Mouse (Mus musculus) hindbrain, embryonic 16.5 days (tissue): Measurements from ENCODE around the gene Snx5. TPM values are rescaled to one million over a fixed set of nuclear protein-coding genes. Genes with fewer than 3 reads are reported as not detected.

Experiments
- ATAC-seq: fragments of 200-750 bp; cut with Nextera tagmentation; 2 replicates; pipeline ENCODE4 v1.8.0; 2017; ENCODE audit warnings: moderate TSS enrichment, moderate library complexity
- H3K27ac ChIP-seq: fragments of 300-500 bp; sonication (generic); 2 replicates; pipeline ENCODE4 v1.5.1; 2014; ENCODE audit warnings: low read depth, mild to moderate bottlenecking, control low read depth, low read length, moderate library complexity
- H3K27me3 ChIP-seq: fragments of 300-500 bp; sonication (generic); replicated peaks from 2 replicates; pipeline ENCODE4 v1.6.1; 2014; ENCODE audit warnings: low read length; ENCODE audit not compliant: control insufficient read depth, insufficient read depth
- H3K36me3 ChIP-seq: fragments of 300-500 bp; sonication (generic); 2 replicates; pipeline ENCODE4 v1.6.1; 2014; ENCODE audit warnings: mild to moderate bottlenecking, low read length, moderate library complexity, mixed read lengths; ENCODE audit not compliant: control insufficient read depth, insufficient read depth
- H3K4me1 ChIP-seq: fragments of 300-500 bp; sonication (generic); 2 replicates; pipeline ENCODE4 v1.6.1; 2014; ENCODE audit warnings: low read depth, low read length; ENCODE audit not compliant: control insufficient read depth, insufficient read depth
- H3K4me2 ChIP-seq: fragments of 300-500 bp; sonication (generic); 2 replicates; pipeline ENCODE4 v1.6.1; 2014; ENCODE audit warnings: mild to moderate bottlenecking, low read length, control low read depth, moderate library complexity
- H3K4me3 ChIP-seq: fragments of 300-500 bp; sonication (generic); 2 replicates; pipeline ENCODE4 v1.5.1; 2014; ENCODE audit warnings: mild to moderate bottlenecking, low read length, control low read depth, moderate library complexity
- H3K9ac ChIP-seq: fragments of 300-500 bp; sonication (generic); 2 replicates; pipeline ENCODE4 v1.6.1; 2014; ENCODE audit warnings: low read depth, mild to moderate bottlenecking, control low read depth, low read length, moderate library complexity
- H3K9me3 ChIP-seq: fragments of 300-500 bp; sonication (generic); 2 replicates; pipeline ENCODE4 v1.6.1; 2014; ENCODE audit warnings: mild to moderate bottlenecking, low read length, moderate library complexity; ENCODE audit not compliant: control insufficient read depth
- WGBS: fragments of 180-500 bp; shearing (Covaris S2); extraction: QIAGEN DNeasy Blood & Tissue Kit; methylation state at CpG from one replicate; pipeline ENCODE4 v1.1.7; 2014; 5-methylcytosine and 5-hydroxymethylcytosine counted together
- polyA plus RNA-seq: library from polyadenylated mRNA; unstranded; fragments of >200 nt; fragmentation: Nextera tagmentation; extraction: Ambion mirVana; gene quantifications from 2 replicates; pipeline ENCODE4 v1.2.1, GENCODE M21; 2015

The Snx5 gene
- polyA plus RNA-seq, 1 experiment from 2014 or later: 68.0 TPM

DNA sequence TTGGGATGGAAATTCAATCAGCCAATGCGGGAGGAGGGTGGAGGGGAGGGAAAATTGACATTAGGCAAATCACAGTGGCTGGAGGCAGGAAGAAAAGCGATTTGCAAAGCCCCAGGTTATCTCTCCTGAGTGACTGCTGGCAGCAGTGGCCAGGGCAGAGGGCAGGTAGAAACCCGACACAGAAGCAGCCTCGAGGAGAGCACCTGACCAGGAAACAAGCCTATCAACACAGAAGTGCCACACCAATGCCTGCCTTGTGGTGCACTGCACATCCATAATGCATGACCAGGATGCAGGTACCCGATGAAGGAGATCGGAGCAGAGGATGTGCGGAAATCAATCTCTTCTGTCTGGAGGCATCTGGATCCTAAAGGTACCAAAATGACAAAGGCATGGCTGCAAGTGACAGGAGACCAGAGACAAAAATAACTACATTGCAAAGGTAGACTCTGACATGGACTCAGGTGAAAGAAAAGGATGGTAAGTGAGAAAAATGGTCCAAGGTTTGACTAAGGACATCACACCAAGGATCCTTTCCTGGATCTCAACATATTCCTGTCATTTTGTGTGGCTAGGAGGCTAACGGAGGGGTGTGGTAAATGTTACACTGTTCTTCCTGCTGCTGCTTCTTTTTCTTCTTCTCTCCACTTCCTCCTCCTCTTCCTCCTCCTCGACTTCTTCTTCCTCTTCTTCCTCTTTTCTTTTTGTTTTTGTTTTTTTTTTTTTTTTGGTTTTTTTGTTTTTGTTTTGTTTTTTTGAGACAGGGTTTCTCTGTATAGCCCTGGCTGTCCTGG is 33.7 kb downstream of the Snx5 start:
- no peak for ATAC-seq
- no peaks in the 10 kb centered on the region for H3K4me1 ChIP-seq
- H3K9me3 ChIP-seq: no peaks in the 10 kb centered on the region
- no peak overlapping the region for H3K9ac ChIP-seq
- H3K27ac ChIP-seq: no peak overlapping the region
- no peak overlapping the region for H3K4me3 ChIP-seq
- 67% methylated on average over 9 of the region's 9 CpGs for WGBS
- no peak overlapping the region for H3K4me2 ChIP-seq
- H3K27me3 ChIP-seq: no peaks in the 10 kb centered on the region
- H3K36me3 ChIP-seq: no peaks in the 10 kb centered on the region

DNA sequence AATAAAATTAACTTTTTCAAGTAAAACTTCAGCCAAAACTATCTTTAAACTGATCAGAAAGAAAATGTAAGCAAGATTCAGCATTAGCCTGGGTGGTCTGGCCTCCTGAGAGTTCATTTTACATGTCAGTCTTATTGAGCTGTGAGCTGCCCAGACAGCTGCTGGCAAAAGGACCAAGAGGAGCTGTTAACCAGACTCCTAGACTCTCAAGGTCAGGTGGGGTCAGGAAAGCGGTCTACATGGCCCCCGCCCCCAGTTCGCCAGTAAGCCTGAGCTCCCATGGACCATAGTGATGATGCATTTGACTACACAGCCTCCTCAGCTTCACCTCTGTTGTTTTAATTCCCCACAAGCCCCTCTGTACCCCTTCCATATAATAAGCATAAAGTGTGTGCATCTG is 34.9 kb downstream of the Snx5 start:
- no peak overlapping the region for H3K9ac ChIP-seq
- H3K27ac ChIP-seq: no peak overlapping the region
- H3K27me3 ChIP-seq: no peaks in the 10 kb centered on the region
- no peak overlapping the region for H3K4me2 ChIP-seq
- no peaks in the 10 kb centered on the region for H3K36me3 ChIP-seq
- no peaks in the 10 kb centered on the region for H3K9me3 ChIP-seq
- ATAC-seq: no peak
- H3K4me3 ChIP-seq: no peak overlapping the region
- WGBS: 56% methylated on average over 3 of the region's 3 CpGs
- H3K4me1 ChIP-seq: no peaks in the 10 kb centered on the region

DNA sequence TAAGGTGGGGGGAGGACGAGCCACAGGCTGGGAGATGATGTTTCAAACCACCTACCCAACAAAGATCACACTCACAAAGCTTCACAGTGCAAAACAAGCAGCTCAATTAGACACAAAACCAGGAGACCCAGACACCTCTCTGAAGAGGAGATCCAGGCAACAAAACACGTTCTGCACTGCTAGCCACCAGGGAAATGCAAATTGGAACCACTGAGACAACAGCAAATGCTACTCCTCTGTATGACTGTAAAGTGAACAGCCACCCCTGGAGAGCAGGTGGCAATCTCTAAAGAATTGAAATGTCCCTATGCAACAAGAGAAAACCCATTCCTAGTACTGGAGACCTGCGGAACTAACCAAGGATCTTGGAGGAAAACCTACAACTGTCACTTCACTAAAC is 37.2 kb downstream of the Snx5 start:
- H3K9ac ChIP-seq: no peak overlapping the region
- H3K4me2 ChIP-seq: no peak overlapping the region
- no peaks in the 10 kb centered on the region for H3K27me3 ChIP-seq
- 61% methylated on average over 3 of the region's 3 CpGs for WGBS
- no peak overlapping the region for H3K4me3 ChIP-seq
- H3K4me1 ChIP-seq: no peaks in the 10 kb centered on the region
- no peak overlapping the region for H3K27ac ChIP-seq
- no peak for ATAC-seq
- no peaks in the 10 kb centered on the region for H3K9me3 ChIP-seq
- H3K36me3 ChIP-seq: no peaks in the 10 kb centered on the region

GRCm38 (mm10) chr2:144231115-144231514 is 39.6 kb downstream of the Snx5 start:
- 81% methylated on average over 5 of the region's 5 CpGs for WGBS

DNA sequence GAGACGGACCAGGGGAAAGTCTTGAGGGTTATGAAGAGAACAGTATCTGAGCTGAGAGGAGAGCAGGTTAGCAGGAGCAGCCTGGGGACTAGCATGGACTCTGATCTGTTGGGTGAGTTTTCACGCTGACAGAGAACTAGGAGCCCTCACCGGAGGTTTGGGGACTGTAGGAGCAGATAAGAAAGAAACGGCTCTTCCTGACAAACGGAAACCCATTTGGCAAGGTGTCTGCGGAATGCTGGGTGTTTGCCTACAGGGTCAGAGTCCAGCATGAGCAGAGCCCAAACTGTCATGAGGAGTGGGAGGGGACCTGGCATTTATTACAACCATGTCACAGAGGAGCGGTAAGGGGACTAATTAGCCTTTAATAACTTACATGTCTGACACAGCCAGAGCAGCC is 40.2 kb downstream of the Snx5 start:
- Histone ChIP-seq H3K9me3 (no peaks in the 10 kb centered on the region), H3K4me2 (no peak overlapping the region), H3K9ac (no peak overlapping the region), H3K4me3 (no peak overlapping the region), H3K27me3 (no peaks in the 10 kb centered on the region), H3K27ac (no peak overlapping the region), H3K4me1 (no peaks in the 10 kb centered on the region), H3K36me3 (no peaks in the 10 kb centered on the region)
- WGBS: 63% methylated on average over 7 of the region's 7 CpGs
- ATAC-seq: no peak

More at GRCm38 (mm10) chr2:144231115-144231514, 39.6 kb downstream of the Snx5 start:
- Histone ChIP-seq H3K36me3 (no peaks in the 10 kb centered on the region), H3K27me3 (no peaks in the 10 kb centered on the region), H3K4me3 (no peak overlapping the region), H3K4me2 (no peak overlapping the region), H3K4me1 (no peaks in the 10 kb centered on the region), H3K9ac (no peak overlapping the region), H3K27ac (no peak overlapping the region), H3K9me3 (no peaks in the 10 kb centered on the region)
- no peak for ATAC-seq

GRCm38 (mm10) chr2:144229647-144230046 is 41.1 kb downstream of the Snx5 start:
- Histone ChIP-seq H3K4me2 (no peak overlapping the region), H3K36me3 (no peaks in the 10 kb centered on the region), H3K4me1 (no peaks in the 10 kb centered on the region), H3K4me3 (no peak overlapping the region), H3K27ac (no peak overlapping the region), H3K9ac (no peak overlapping the region), H3K27me3 (no peaks in the 10 kb centered on the region), H3K9me3 (no peaks in the 10 kb centered on the region)
- WGBS: 93% methylated on average over 14 of the region's 14 CpGs
- no peak for ATAC-seq

GRCm38 (mm10) chr2:144228521-144229346 is 42.0 kb downstream of the Snx5 start:
- ATAC-seq: no peak
- Histone ChIP-seq H3K4me3 (no peak overlapping the region), H3K9ac (no peak overlapping the region), H3K27me3 (no peaks in the 10 kb centered on the region), H3K4me1 (no peaks in the 10 kb centered on the region), H3K9me3 (no peaks in the 10 kb centered on the region), H3K4me2 (no peak overlapping the region), H3K27ac (no peak overlapping the region), H3K36me3 (no peaks in the 10 kb centered on the region)
- 82% methylated on average over 12 of the region's 12 CpGs for WGBS

GRCm38 (mm10) chr2:144226906-144227586 is 43.7 kb downstream of the Snx5 start:
- Histone ChIP-seq H3K4me2 (no peak overlapping the region), H3K9ac (no peak overlapping the region), H3K4me3 (no peak overlapping the region), H3K9me3 (no peaks in the 10 kb centered on the region), H3K4me1 (no peaks in the 10 kb centered on the region), H3K27ac (no peak overlapping the region), H3K36me3 (no peaks in the 10 kb centered on the region), H3K27me3 (no peaks in the 10 kb centered on the region)
- ATAC-seq: no peak
- 82% methylated on average over 12 of the region's 12 CpGs for WGBS

DNA sequence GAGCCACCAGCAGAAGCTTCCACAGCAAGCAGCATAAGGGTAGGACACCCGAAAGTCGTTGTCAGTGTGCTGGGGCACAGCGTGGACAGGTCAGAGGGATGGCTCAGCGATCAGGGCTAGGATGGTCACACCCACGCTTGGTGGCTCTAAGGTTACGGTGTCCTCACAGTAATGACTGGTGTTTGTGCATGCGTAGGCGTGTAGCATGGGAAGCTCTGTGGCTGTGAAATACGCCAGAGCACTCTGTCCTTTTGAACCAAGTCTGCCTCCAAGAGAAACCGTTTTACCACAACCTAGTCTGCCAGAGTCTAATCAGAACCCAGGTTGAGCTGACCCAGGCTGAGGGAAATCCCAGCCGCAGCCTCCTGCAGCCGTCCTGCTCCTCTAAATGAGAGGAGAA is 46.4 kb downstream of the Snx5 start:
- Histone ChIP-seq H3K9me3 (no peaks in the 10 kb centered on the region), H3K4me3 (no peak overlapping the region), H3K27me3 (no peaks in the 10 kb centered on the region), H3K4me1 (no peaks in the 10 kb centered on the region), H3K36me3 (no peaks in the 10 kb centered on the region), H3K4me2 (no peak overlapping the region), H3K9ac (no peak overlapping the region; the same call in 1 of the 2 replicates), H3K27ac (no peak overlapping the region)
- ATAC-seq: no peak
- 67% methylated on average over 12 of the region's 12 CpGs for WGBS
